Mouse (Mus musculus) left cerebral cortex, postnatal 4 days (tissue): ENCODE measurements around the gene Nfyc. TPM values are rescaled to one million over a fixed set of nuclear protein-coding genes. Genes with fewer than 3 reads are reported as not detected.

Source experiments
- DNase-seq: peaks from one replicate; pipeline ENCODE4 v3.0.0-alpha.2; 2022
- intact Hi-C: fragments of 180-260 bp; cut with DNase I; formaldehyde crosslinking; loops from one replicate; pipeline ENCODE4 v1.15.1; 2025
- total RNA-seq, 2 experiments: library from RNA; stranded (reverse); gene quantifications; 2 replicates each; pipeline ENCODE4 v1.2.3; 2021

Gene Nfyc
- total RNA-seq, 2 experiments from 2014 or later, result 43.1 to 55.8 TPM

DNA sequence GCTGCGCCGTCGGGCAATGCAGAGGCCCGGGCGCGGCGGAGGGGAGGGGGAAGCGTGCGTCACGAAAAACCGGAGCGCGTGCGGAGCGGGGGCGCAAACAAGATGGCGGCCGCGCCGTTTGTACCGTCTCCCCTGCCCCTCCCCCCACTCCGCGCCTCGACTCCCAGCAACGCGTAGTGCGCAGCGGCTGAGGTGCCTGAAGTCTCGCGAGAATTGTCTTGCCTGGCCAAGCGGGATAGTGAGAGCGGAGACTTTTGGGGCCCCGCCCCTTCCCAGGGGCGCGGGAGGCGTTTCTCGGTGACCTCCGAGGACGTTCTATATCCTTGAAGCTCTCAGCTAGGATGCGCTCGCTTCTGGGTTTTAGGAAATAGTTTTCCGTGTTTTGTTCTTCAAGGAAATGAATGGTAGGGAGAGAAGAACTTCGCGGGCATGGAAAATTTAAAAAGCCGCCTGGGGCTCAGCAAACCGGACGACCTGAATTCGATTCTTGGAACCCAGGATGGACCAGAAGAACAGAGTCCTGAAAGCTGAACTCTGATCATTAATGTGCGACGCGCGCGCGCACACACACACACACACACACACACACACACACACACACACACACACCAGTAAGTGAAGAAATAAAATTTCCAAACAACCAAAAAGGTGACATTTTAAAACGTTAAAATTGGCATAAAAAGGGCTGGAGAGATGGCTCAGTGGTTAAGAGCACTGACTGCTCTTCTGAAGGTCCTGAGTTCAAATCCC, 5.6 kb downstream of the Nfyc start:
- peak; percentile 99 for DNase-seq
- intact Hi-C loops, result no loop called here

DNA sequence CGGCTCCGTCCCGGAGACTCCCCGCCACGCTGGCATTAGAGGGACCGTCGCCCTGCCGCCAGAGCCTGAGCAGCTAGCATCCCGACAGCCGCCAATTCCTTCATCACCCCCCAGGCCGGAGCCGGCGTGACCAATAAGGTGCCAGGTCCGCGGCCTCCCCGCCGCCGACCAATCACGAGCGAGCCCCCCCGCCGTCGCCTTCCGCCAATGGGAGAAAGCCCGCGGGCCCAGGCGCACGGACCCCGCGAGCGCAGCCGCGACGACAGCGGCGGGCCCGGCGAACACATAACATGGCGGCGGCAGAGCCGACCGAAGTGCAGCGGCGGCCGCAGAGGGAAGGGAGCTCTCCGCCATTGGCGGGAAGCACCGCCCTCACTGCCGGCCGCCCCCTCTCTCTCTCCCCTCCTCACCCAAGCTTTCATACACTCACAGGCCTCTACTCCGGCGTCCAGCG, 6.2 kb downstream of the Nfyc start:
- intact Hi-C loops, result no loop called here
- DNase-seq, result peak; percentile 99

DNA sequence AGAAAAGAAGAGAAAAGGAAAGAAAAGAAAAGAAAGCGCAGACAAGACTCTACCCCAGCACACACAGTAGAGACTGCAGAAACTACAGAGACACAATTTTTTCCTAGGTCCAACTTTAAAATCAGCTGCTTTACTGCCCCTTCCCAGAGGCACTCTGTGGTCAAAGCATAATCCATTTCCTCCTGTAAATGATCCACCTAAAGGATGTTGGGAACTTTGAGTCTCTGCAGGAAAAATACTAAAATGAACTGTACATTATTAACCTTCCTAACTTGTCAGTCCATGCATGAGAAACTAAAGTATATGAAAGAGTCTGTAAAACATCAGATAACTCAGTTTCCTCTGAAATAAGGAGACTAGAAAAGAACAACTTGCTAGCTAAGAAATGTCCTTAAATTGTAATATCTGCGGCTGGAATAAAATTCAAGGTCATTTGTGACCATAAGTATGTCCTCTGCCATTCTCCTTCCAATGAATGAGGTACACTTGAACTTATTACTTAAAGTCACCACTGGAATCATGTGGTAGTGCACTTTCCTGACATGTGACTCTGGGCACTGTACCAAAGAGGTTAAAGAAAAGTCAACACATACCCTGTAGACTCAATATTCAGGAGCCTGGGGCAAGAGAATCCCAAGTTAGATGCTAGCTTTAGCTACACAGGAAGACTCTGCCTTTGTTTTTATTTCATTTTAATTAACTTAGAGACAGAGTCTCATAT, 9.0 kb downstream of the Nfyc start:
- DNase-seq, result no peak
- intact Hi-C loops, result no loop called here

DNA sequence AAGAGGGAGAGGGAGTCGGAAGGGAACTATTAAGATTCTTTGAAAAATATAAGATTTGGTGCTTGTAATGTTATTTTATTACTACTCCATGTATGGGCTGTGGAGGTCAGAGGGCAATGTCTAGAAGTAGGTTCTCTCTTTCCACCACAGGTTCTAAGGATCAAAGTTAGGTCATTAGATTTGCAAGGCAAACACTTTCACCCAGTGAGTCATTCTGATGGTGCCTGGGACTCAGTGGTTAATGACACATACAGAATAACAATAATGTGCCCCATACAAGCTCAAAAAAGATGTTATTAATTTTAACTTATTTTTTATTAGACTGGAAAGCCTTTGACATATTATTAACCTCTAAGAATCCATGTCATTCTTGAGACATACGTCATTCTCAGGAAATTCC, 11.5 kb downstream of the Nfyc start:
- intact Hi-C loops, result no loop called here
- DNase-seq, result no peak

DNA sequence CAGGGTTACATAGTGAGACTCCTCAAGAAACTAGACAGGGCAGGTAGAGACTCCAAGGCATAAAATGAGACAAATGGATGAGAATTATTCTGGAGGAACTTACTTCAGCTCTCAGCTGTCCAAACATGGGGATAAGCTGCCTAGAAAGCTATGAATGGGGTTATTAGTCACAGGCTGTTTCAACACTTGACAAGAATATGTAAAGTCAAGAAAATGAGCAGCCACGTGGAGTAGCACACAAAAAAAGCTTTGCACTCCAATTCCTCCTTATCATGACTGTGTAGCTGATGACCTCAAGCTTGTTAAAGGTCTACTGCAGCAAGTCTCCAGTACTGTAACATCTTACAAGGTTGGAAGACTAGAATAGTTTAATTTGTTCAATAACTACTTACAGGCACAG, 12.1 kb downstream of the Nfyc start:
- intact Hi-C loops, result no loop called here
- no peak for DNase-seq

DNA sequence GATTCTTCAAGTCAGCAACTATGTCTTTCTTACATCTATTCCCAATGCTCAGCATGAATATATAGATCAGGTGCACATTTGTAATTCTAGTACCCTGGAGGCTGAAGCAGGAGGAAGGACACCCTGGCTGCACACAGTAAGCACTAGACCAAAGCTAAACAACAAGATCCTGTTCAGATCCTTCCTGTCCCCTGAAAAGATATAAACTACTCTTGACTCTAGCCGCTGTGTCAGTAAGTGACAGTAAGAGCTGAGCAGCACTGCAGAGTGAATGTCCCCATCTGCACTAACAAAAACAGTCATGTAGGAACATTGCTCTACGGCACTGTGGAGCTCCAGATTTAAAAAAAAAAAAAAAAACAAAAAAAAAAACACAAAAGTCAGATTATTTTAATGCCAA, 13.4 kb downstream of the Nfyc start:
- intact Hi-C loops, result no loop called here
- DNase-seq, result no peak

DNA sequence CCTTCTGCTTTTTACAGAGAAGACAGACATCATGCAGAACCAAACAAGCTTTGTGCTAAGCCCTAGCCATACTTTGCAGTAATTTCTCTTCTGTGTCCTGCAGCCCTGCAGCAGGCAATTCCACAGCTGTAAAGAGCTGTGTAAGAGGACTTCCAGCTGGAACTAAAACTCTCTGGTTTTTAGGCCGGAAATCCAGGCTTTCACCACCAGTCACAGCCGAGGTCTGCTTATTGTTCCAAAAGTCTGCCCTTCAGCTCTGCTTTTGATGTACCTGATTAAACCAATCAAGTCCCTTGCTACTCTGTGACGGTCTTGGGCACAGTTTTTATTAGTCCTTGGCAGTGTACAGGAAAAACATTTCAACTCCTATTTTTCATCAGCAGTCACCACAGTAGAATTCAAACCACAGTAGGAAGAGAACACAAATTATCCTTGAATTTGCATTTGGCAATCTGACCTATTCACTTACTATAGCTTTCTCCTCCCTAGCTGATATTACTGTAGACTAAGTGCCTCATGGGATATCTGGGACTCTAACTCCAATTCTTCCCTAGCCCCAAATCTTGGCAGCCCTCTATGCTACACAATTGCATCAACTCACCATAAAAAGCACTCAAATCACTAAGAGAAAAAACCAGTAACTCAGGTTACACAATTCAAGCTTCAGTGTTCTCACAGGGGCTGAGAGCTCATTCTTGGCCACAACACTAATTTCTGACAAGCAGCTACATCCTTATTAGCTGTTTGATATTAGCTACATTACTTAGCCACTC, 14.2 kb downstream of the Nfyc start:
- no peak for DNase-seq
- intact Hi-C loops, result no loop called here

DNA sequence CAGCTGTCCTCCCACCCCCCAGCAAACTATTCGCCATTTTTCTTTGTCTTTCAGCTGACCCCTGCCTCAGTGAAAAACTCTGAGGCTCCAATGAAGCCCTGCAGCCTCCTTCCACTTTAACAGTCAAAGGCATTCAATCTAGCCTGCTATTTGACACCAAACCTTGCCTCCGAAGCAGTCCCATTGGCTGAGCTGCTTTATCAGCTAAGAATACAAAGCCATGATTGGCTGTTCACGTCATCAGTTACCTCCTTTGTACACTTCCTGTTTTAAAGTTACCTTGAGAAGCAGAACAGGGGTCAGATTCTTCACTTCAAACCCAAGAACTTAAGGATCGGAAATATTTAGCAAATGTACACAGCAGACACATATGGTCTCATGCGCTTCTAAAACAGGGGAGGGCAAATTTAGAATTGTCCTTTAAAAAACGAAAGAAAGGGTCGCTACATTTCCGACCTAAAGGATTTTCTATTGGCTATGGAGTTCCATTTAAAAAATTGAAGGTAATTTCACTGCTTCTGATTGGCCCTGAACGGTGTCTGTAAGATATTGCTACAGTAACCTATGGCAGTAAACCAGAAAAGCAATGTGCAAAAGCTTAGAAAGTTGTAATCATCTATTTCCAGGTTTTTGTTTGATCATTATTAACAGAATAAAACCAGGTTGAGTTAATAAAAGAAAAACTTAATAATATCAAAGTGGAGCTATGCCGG, 15.6 kb downstream of the Nfyc start:
- intact Hi-C loops, result no loop called here
- peak; percentile 71 for DNase-seq

DNA sequence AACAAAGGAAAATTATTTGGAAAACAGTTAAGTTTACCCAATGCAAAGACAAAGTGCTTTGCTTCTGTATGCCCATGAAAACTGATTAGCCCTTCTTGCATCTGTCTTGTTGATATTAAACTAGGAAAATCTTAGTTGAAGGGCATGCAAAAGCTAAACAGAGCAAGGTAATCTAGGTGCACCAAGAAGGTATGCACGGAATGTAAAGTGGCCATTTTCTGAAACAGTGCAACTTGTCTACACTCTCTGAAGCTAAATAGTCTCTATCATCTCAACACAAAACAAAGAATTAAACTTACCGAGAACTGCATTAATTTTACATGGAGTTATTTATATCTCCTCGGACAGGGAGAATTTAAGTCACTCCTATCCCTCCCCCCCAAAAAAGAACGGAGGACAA, 16.2 kb downstream of the Nfyc start:
- intact Hi-C loops, result no loop called here
- no peak for DNase-seq

DNA sequence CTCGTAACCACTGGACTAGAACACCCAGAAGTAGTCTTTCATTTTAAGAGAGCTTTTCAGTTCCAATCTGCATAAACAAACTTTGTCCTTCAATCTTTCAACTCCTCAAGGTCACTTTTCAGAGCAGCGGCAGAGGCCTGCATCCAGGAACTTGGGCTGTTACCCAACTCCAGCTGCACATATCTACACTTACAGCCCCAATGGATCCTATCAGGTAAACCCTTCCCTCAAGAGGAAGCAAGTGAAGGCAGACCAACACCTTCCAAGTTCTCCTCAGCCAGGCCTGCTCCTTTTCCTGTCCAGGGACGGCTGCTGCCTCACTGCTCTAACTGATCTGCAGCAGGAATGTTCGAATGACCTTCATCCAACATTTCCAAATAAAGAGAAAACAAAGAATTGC, 17.2 kb downstream of the Nfyc start:
- no peak for DNase-seq
- intact Hi-C loops, result no loop called here

DNA sequence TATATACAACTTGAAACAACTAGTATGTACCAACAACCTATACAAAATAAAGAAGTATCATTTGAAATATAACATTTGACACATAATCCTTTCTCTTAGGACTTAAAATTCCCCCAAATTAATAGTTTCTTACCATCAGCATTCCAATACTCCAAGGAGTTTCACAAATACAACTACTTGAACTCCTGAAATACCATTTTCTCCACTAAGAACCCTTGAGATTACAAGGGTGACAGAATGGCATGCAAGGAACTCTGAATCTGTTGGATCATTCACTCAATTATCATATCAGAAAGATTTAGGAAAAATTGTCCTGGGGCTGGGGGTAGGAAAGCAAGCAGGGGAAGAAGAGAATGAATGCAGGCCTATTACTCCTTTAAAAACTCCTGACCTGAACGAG, 17.6 kb downstream of the Nfyc start:
- intact Hi-C loops, result no loop called here
- DNase-seq, result no peak

DNA sequence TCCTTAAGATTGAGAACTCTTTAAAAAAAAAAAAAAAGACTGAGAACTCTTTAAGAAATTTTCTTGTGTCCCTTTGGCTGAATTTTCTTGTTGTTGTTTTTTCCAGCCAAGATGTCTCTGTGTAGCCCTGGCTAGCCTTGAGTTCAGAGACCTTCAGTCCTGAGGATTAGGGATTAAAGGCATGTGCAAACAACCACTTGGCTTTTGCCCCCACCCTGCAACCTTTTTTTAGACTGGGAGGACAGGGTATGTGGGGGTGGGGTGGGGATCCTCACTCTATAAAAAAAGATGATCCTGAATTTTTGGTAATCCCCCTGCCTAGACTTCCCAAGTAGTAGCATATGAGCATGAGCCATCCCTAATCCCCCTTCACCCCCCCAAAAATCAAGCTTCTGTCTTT, 25.6 kb downstream of the Nfyc start:
- intact Hi-C loops, result no loop called here
- DNase-seq, result no peak

DNA sequence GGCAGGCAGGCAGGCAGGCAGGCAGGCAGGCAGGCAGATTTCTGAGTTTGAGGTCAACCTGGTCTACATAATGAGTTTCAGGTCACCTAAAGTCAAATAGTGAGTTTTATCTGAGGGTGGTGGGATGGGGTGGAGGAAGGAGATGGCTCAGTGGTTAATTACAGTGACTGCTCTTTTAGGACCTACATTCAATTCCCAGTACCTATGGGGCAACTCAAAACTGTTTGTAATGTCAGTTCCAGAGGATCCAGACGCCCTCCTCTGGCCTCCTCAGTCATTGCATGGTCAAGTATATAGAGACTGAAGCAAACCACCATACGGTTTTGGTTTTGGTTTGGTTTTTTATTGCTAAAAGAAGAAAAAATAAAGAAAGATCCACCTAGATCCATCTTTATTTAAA, 29.9 kb downstream of the Nfyc start:
- intact Hi-C loops, result no loop called here
- no peak for DNase-seq

DNA sequence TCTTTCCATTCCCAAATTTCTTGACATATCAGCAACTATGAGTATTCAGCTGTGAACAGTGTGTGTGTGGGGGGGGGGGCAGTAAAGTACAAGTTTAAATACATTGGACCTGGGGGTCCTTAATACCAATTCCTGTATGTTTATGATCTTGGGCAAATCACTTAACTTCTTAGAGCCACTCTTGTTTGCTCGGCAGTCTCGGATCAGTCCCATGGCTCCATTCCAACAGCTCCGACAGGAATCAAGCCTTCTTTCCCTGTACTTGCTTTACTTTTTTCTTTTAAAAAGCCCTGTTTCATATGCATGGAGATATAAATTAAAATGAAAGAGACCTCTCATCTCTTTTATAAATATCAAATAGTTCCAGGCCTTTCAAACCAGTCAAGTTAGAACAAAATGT, 30.7 kb downstream of the Nfyc start:
- no peak for DNase-seq
- intact Hi-C loops, result no loop called here

DNA sequence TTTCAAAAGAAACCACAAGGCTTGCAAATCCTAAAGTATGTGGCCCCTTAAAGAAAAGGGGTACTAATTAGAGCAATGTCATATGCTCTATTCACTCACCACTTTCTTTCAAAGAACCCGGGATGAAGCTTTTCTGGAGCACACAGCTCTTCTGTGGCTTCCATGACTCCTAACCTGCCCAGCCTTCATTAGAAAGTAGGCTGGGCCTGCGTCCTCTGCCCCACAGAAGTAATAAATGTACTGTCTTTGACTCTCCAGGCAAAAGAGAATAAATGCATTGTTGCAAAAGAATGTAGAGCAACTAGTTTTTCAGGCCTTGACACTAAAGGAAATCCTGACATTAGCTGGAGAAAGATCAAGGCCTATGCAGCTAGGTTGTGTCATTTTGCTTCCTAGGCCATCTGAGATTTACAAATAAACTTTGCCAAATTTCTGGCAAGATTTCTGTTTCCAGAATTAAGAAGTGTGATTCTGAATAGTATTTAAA, 31.6 kb downstream of the Nfyc start:
- intact Hi-C loops, result no loop called here
- no peak for DNase-seq

DNA sequence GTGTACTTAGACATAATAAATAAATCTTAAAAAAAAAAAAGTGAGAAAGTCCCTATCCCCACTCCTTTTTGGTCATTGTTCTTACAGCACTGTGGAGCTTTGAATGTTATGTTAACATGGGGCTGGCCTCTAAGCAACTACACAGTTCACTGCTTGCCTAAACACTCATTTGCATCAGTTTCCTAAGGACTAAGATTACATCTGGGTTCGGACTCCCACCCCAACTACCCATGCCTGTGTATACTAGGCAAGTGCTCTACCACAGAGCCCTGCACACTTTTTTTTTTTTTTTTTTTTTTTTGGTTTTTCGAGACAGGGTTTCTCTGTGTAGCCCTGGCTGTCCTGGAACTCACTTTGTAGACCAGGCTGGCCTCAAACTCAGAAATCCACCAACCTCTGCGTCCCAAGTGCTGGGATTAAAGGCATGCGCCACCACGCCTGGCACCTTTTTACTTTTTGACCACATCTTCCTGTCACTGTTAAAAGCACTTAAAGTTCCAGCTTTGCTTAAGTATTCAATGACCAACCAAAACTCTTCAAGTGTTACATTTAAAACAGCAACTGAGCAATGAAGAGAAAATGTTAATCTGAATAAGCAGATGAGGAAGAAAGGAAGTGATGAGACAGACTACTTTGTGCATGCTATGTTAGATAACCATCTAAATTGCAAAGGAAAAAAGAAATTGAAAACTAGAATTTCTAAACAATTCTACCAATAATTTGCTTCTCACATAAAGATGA, 33.2 kb downstream of the Nfyc start:
- intact Hi-C loops, result no loop called here
- no peak for DNase-seq

DNA sequence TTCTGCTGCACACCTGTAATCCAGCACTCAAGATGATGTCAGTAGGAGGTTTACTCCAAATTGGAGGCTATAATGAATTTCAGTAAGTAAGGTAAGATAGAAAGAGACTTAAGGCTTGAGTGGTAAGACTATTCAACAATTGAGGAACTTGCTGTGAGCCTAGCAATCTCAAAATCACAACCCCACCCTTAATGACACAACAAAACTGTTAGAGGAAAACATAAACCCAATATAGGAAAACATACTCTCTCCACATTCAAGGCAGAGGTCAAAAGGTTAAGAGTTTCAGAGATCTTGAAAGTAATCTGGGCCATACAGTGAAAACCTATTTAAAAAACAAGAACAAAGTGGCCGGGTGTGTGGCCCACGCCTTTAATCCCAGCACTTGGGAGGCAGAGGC, 34.7 kb downstream of the Nfyc start:
- DNase-seq, result no peak
- intact Hi-C loops, result no loop called here

DNA sequence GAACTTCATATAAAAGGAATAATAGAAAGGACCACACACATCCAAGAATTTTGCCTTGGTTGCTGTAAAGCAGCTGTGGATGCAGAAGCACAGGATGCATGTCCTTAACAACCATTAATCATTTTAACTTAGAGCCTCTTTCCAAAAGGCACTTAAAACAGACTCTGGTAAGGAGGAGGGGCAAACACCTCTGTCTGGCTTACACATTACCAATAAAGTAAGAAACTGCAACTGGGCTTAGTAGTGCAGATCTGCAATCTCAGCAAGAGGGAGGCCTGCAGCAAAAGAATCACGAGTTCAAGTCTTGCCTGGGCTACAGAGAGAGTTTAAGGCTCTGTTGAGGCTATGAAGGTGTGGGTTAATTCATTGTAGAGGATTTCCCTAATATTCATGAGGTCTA, 35.7 kb downstream of the Nfyc start:
- DNase-seq, result no peak
- intact Hi-C loops, result no loop called here

DNA sequence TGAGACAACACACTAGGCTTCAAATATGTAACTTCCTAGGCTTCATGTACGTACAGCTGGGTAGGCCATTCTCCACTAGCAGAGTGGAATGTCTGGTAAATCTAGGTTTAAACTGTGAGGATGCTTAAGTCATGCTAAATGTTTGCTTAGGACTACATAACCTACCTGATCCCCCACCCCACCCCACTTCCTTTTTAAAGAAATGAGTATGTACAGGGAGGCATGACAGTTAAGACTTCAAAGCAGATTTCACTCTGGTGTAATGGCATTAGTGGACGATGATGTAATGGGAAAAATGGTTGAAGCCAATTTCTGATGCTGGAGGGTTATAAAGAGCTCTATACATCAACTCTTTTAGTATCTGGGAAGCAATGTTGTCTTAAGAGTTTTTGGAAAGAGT, 38.5 kb downstream of the Nfyc start:
- intact Hi-C loops, result no loop called here
- DNase-seq, result no peak

DNA sequence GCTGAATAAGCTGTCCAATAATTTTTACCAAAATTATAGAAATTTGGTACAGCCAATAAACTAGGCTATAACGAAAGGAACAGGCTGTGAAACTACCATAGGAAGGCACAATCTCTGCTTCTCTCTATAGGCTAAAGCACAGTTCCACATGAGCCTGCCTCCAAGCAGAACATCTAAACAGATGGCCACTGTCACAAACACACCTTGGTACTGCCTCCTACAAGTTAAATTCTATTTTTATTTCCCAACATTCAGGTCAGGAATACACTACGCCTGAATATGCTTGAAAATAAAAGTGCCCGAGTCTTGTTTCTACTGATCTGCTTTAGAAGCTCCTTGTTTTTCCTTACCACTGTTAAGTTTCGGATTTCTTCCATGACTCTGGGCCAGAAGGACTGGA, 41.3 kb downstream of the Nfyc start:
- DNase-seq, result no peak
- intact Hi-C loops, result no loop called here
